Mouse (Mus musculus) liver, embryonic 15.5 days (tissue): ENCODE measurements around the gene Mtus2. TPM values are rescaled to one million over a fixed set of nuclear protein-coding genes. Genes with fewer than 3 reads are reported as not detected.

ENCODE experiments used
- ATAC-seq: fragments of 200-750 bp; cut with Nextera tagmentation; 2 replicates; pipeline ENCODE4 v1.8.0; 2017; ENCODE audit warnings: moderate number of reproducible peaks, mild to moderate bottlenecking, moderate library complexity; ENCODE audit not compliant: insufficient read depth
- H3K27ac ChIP-seq: fragments of 300-500 bp; sonication (generic); replicated peaks from 2 replicates; pipeline ENCODE4 v1.5.1; 2015; ENCODE audit warnings: mild to moderate bottlenecking, inconsistent platforms
- H3K27me3 ChIP-seq: fragments of 300-500 bp; sonication (generic); 2 replicates; pipeline ENCODE4 v1.6.1; 2015; ENCODE audit warnings: mild to moderate bottlenecking, inconsistent platforms
- H3K36me3 ChIP-seq: fragments of 300-500 bp; sonication (generic); replicated peaks from 2 replicates; pipeline ENCODE4 v1.6.1; 2015; ENCODE audit warnings: moderate library complexity, mild to moderate bottlenecking, inconsistent platforms
- H3K4me1 ChIP-seq: fragments of 300-500 bp; sonication (generic); replicated peaks from 2 replicates; pipeline ENCODE4 v1.6.1; 2015; ENCODE audit warnings: inconsistent platforms
- H3K4me2 ChIP-seq: fragments of 300-500 bp; sonication (generic); 2 replicates; pipeline ENCODE4 v1.6.1; 2015; ENCODE audit warnings: moderate library complexity, mild to moderate bottlenecking, inconsistent platforms
- H3K4me3 ChIP-seq: fragments of 300-500 bp; sonication (generic); replicated peaks from 2 replicates; pipeline ENCODE4 v1.5.1; 2015; ENCODE audit warnings: mild to moderate bottlenecking, inconsistent platforms
- H3K9ac ChIP-seq: fragments of 300-500 bp; sonication (generic); 2 replicates; pipeline ENCODE4 v1.6.1; 2015; ENCODE audit warnings: moderate library complexity, mild to moderate bottlenecking, inconsistent platforms
- H3K9me3 ChIP-seq: fragments of 300-500 bp; sonication (generic); replicated peaks from 2 replicates; pipeline ENCODE4 v1.6.1; 2016; ENCODE audit warnings: inconsistent platforms
- WGBS: fragments of 180-500 bp; shearing (Covaris S2); methylation state at CpG from one replicate; pipeline ENCODE4 v1.1.7; 2015; ENCODE audit warnings: mixed read lengths; ENCODE audit not compliant: insufficient replicate concordance; 5-methylcytosine and 5-hydroxymethylcytosine counted together
- polyA plus RNA-seq: library from polyadenylated mRNA; unstranded; fragments of >200 nt; fragmentation: Nextera tagmentation; extraction: Ambion mirVana; gene quantifications from 2 replicates; pipeline ENCODE4 v1.2.1, GENCODE M21; 2015

Gene Mtus2
- polyA plus RNA-seq, 1 experiment from 2014 or later, result 1.2 TPM

GRCm38 (mm10) chr5:148283584-148283983, 326.5 kb downstream of the Mtus2 start:
- Histone ChIP-seq H3K9ac (no peak overlapping the region), H3K27me3 (no peaks in the 10 kb centered on the region), H3K9me3 (no peaks in the 10 kb centered on the region), H3K36me3 (no peaks in the 10 kb centered on the region), H3K4me3 (no peak overlapping the region), H3K4me1 (no peaks in the 10 kb centered on the region), H3K4me2 (no peak overlapping the region), H3K27ac (no peak overlapping the region)
- ATAC-seq, result no peak
- 69% methylated on average over 3 of the region's 3 CpGs for WGBS

- Histone ChIP-seq H3K36me3 (no peaks in the 10 kb centered on the region), H3K9me3 (no peaks in the 10 kb centered on the region), H3K27me3 (no peaks in the 10 kb centered on the region), H3K4me2 (no peak overlapping the region), H3K4me1 (no peaks in the 10 kb centered on the region), H3K27ac (no peak overlapping the region), H3K9ac (no peak overlapping the region), H3K4me3 (no peak overlapping the region)
- no peak for ATAC-seq
- 67% methylated on average over 5 of the region's 5 CpGs for WGBS
These were observed 330.4 kb downstream of the Mtus2 start for GRCm38 (mm10) chr5:148287529-148287928.

DNA sequence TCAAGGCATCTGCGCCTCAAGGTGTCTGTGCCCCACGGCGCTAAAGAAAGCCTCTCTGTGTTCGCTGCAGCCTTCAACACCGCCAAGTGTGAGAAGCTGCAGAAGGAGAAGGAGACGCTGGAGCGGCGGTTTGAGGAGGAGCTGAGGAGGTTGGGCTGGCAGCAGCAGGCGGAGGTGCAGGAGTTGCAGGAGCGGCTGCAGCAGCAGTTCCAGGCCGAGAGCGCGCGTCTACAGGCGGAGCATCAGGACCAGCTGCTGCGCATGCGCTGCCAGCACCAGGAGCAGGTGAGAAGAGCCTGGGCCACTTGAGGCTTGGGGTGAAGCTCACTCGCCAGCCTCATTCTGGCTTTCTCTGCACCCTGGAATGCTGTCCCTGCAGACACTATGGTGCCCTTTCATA, 331.7 kb downstream of the Mtus2 start:
- ATAC-seq, result no peak
- Histone ChIP-seq H3K27ac (no peak overlapping the region), H3K4me1 (no peaks in the 10 kb centered on the region), H3K27me3 (no peaks in the 10 kb centered on the region), H3K36me3 (no peaks in the 10 kb centered on the region), H3K9ac (no peak overlapping the region), H3K4me3 (no peak overlapping the region), H3K9me3 (0 out of 2 replicates have a peak, but pooled peaks cover 3% of the 10 kb centered on the region), H3K4me2 (no peak overlapping the region)
- WGBS, result 60% methylated on average over 18 of the region's 18 CpGs

- Histone ChIP-seq H3K27ac (no peak overlapping the region), H3K36me3 (no peaks in the 10 kb centered on the region), H3K27me3 (no peaks in the 10 kb centered on the region), H3K4me1 (no peaks in the 10 kb centered on the region), H3K4me2 (no peak overlapping the region), H3K9ac (no peak overlapping the region), H3K4me3 (no peak overlapping the region), H3K9me3 (0 out of 2 replicates have a peak, but pooled peaks cover 3% of the 10 kb centered on the region)
- WGBS, result 72% methylated on average over 7 of the region's 7 CpGs
- no peak for ATAC-seq
These were observed 332.8 kb downstream of the Mtus2 start for GRCm38 (mm10) chr5:148289951-148290350.

GRCm38 (mm10) chr5:148292862-148293261, 335.7 kb downstream of the Mtus2 start:
- WGBS, result 55% methylated on average over 7 of the region's 7 CpGs
- Histone ChIP-seq H3K4me1 (no peaks in the 10 kb centered on the region), H3K27me3 (no peaks in the 10 kb centered on the region), H3K4me2 (no peak overlapping the region), H3K36me3 (no peaks in the 10 kb centered on the region), H3K9ac (no peak overlapping the region), H3K27ac (no peak overlapping the region), H3K4me3 (no peak overlapping the region), H3K9me3 (0 out of 2 replicates have a peak, but pooled peaks cover 3% of the 10 kb centered on the region)
- ATAC-seq, result no peak

GRCm38 (mm10) chr5:148293346-148293745, 336.2 kb downstream of the Mtus2 start:
- 67% methylated on average over 7 of the region's 7 CpGs for WGBS

GRCm38 (mm10) chr5:148302968-148303367, 345.8 kb downstream of the Mtus2 start:
- Histone ChIP-seq H3K4me3 (peak overlapping the region; percentile 29), H3K4me2 (peak overlapping the region; percentile 5; the same call in 1 of the 2 replicates), H3K36me3 (no peaks in the 10 kb centered on the region), H3K4me1 (no peaks in the 10 kb centered on the region), H3K9me3 (no peaks in the 10 kb centered on the region), H3K9ac (no peak overlapping the region), H3K27ac (no peak overlapping the region), H3K27me3 (no peaks in the 10 kb centered on the region)
- 69% methylated on average over 11 of the region's 11 CpGs for WGBS
- ATAC-seq, result no peak

More at GRCm38 (mm10) chr5:148293346-148293745, 336.2 kb downstream of the Mtus2 start:
- no peak overlapping the region for H3K9ac ChIP-seq
- H3K9me3 ChIP-seq, result 0 out of 2 replicates have a peak, but pooled peaks cover 3% of the 10 kb centered on the region
- H3K4me3 ChIP-seq, result no peak overlapping the region
- H3K27ac ChIP-seq, result no peak overlapping the region
- H3K4me1 ChIP-seq, result no peaks in the 10 kb centered on the region
- no peaks in the 10 kb centered on the region for H3K27me3 ChIP-seq
- H3K36me3 ChIP-seq, result no peaks in the 10 kb centered on the region
- no peak for ATAC-seq
- H3K4me2 ChIP-seq, result no peak overlapping the region

GRCm38 (mm10) chr5:148304112-148304511, 347.0 kb downstream of the Mtus2 start:
- no peak overlapping the region for H3K9ac ChIP-seq
- no peak overlapping the region for H3K27ac ChIP-seq
- no peak overlapping the region for H3K4me3 ChIP-seq
- H3K4me2 ChIP-seq, result no peak overlapping the region
- WGBS, result 51% methylated on average over 2 of the region's 2 CpGs
- no peaks in the 10 kb centered on the region for H3K36me3 ChIP-seq
- H3K9me3 ChIP-seq, result no peaks in the 10 kb centered on the region
- no peaks in the 10 kb centered on the region for H3K27me3 ChIP-seq
- H3K4me1 ChIP-seq, result no peaks in the 10 kb centered on the region
- ATAC-seq, result no peak

- H3K9ac ChIP-seq, result no peak overlapping the region
- no peaks in the 10 kb centered on the region for H3K27me3 ChIP-seq
- H3K36me3 ChIP-seq, result no peaks in the 10 kb centered on the region
- H3K4me2 ChIP-seq, result peak overlapping the region; percentile 42
- H3K4me1 ChIP-seq, result no peaks in the 10 kb centered on the region
- no peaks in the 10 kb centered on the region for H3K9me3 ChIP-seq
- peak overlapping the region; percentile 39 for H3K4me3 ChIP-seq
- ATAC-seq, result peak; percentile 37; the same call in 1 of the 2 replicates
- no peak overlapping the region for H3K27ac ChIP-seq
- 19% methylated on average over 10 of the region's 10 CpGs for WGBS
These were observed 353.7 kb downstream of the Mtus2 start for GRCm38 (mm10) chr5:148310790-148311189.

- Histone ChIP-seq H3K4me2 (no peak overlapping the region), H3K36me3 (no peaks in the 10 kb centered on the region), H3K4me3 (no peak overlapping the region), H3K9ac (no peak overlapping the region), H3K4me1 (no peaks in the 10 kb centered on the region), H3K9me3 (no peaks in the 10 kb centered on the region), H3K27me3 (no peaks in the 10 kb centered on the region), H3K27ac (no peak overlapping the region)
- WGBS, result 53% methylated on average over 2 of the region's 2 CpGs
- ATAC-seq, result no peak
These were observed 355.3 kb downstream of the Mtus2 start for GRCm38 (mm10) chr5:148312443-148312842.

DNA sequence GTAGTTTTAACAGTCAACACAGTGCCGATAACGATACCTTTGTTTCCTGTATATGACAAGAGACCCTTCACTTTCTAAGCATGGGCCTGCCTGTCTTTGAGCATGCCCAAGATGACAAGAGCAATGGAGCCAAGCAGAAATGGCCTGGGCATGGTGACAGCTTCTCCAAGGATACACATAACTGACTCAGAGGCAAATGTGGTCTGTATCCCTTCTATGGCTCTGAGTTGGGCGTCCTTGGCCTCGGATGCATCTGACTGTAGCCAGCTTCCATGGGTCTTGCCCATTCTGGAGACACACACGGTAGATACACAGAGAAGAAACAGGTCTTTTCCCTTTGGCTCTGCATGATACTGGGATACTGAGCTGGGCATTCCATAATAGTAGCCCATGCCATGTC, 357.8 kb downstream of the Mtus2 start:
- Histone ChIP-seq H3K27ac (no peak overlapping the region), H3K9me3 (no peaks in the 10 kb centered on the region), H3K27me3 (no peaks in the 10 kb centered on the region), H3K4me2 (no peak overlapping the region), H3K4me1 (no peaks in the 10 kb centered on the region), H3K4me3 (no peak overlapping the region), H3K9ac (no peak overlapping the region), H3K36me3 (no peaks in the 10 kb centered on the region)
- no peak for ATAC-seq
- 66% methylated on average over 5 of the region's 5 CpGs for WGBS

- Histone ChIP-seq H3K9me3 (no peaks in the 10 kb centered on the region), H3K4me1 (no peaks in the 10 kb centered on the region), H3K4me2 (no peak overlapping the region), H3K36me3 (no peaks in the 10 kb centered on the region), H3K9ac (no peak overlapping the region), H3K4me3 (no peak overlapping the region), H3K27me3 (no peaks in the 10 kb centered on the region), H3K27ac (no peak overlapping the region)
- WGBS, result 33% methylated on average over 4 of the region's 4 CpGs
- ATAC-seq, result no peak
These were observed 368.3 kb downstream of the Mtus2 start for GRCm38 (mm10) chr5:148325317-148325885.
